13 mouse cellular contexts compared by ENCODE assay signal in the genomic region with DNA sequence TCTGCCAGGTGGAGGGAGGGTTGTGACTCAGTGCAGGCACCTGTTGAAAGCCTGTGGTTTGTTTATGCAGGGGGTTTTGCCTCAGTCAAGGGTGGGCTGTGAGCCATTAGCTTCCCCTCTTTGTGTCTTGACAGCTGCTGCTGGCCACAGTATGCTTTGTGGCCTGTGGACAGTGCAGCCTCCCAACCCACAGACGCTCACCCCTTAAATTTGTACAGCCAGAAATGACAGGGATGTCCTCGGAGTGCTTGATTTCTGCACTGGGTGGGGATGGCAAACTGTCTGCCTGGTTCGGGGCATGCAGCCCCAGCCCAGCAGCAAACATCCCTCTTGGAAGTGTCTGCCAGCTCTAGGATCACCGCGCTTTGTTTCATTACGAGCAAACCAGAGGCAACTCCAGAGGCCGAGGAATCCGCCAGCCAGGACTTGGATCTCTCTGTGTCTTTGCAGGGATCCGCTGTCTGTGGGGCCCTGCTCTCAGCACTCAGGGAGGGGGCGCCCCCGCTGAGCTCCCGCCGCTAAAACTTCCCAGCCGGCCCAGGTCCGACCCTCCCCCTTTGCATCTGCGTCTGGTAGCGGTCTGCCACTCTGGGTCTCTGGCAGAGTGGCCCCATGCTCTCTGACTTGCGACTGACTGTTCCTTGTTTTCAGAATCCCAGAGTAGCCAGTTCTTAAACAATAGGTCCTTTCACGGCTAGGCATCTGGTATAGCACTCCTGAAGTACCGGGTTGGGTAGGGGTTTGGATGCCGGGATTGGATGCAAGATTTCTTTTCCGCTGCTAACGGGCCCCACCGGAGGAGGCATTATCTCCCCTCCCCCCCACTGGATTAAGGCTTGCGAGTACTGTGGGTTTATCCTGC. TPM values are rescaled to one million over a fixed set of nuclear protein-coding genes. Genes with fewer than 3 reads are reported as not detected.
A peak's percentile ranks its signal among the peaks of the same experiment; 100 is the strongest.
DNase-seq lines count a peak whose midpoint lies in the region; ATAC-seq and TF ChIP-seq lines count a peak whose summit lies in the region.
"Not testable (repeated sequence)": the region's sequence is repeated elsewhere in the genome, so short reads cannot be mapped to it uniquely, and the experiment has no call there.
"Had no signal": no experiment of that assay in that cellular context is flagged by ENCODE, and none has a peak within 500 bp of the region (broad histone marks: within the 10 kb centered on the region; RNA-seq: fewer than 3 reads in every experiment).

Gene Duxbl3, plus strand, starts transcription at position 207 of the 862 bp plus-strand sequence.

- not testable (repeated sequence) for H3K4me3 ChIP-seq in ES-Bruce4 (ENCODE audit: low read depth, low read length); forebrain, embryonic 11.5 days (ENCODE audit: low read depth, low read length); hindbrain, embryonic 11.5 days (ENCODE audit: low read depth, low read length); intestine, embryonic 15.5 days (replicated peaks); limb, embryonic 12.5 days (replicated peaks); midbrain, embryonic 11.5 days (ENCODE audit: low read depth, low read length); neural tube, embryonic 12.5 days

- not testable (repeated sequence) for H3K9me3 ChIP-seq in ES-Bruce4 (replicated peaks; ENCODE audit: control insufficient read depth, insufficient read depth, low read length, poor library complexity, severe bottlenecking); forebrain, embryonic 11.5 days (ENCODE audit: control insufficient read depth, low read length); hindbrain, embryonic 11.5 days (ENCODE audit: control insufficient read depth, low read length); intestine, embryonic 15.5 days; limb, embryonic 12.5 days; midbrain, embryonic 11.5 days (ENCODE audit: control insufficient read depth, low read length); neural tube, embryonic 12.5 days

- not testable (repeated sequence) for TF ChIP-seq EP300 in ES-Bruce4 (IDR thresholded peaks at IDR 0.05; ENCODE audit: insufficient read depth, low read depth, low read length)

- TF ChIP-seq POLR2A in ES-Bruce4 (IDR thresholded peaks at IDR 0.05; ENCODE audit: insufficient read depth, low read length) = not testable (repeated sequence)

- peak; percentile 86 for ATAC-seq in forebrain, embryonic 11.5 days (replicated peaks; ENCODE audit: low FRiP score)
- peak; percentile 33 for ATAC-seq in granulocyte monocyte progenitor cell, adult 5-6 weeks (replicated peaks; ENCODE audit: poor library complexity, severe bottlenecking)
- peak; percentile 90 for ATAC-seq in hindbrain, embryonic 11.5 days (ENCODE audit: low FRiP score)
- peak; percentile 80 for ATAC-seq in intestine, embryonic 15.5 days
- peak; percentile 84 for ATAC-seq in limb, embryonic 12.5 days (ENCODE audit: insufficient number of reproducible peaks, insufficient read depth, low FRiP score, low TSS enrichment, low read depth)
- peak; percentile 93 for ATAC-seq in midbrain, embryonic 11.5 days (ENCODE audit: low FRiP score)
- ATAC-seq in neural tube, embryonic 12.5 days (ENCODE audit: low FRiP score, low read depth) = peak; percentile 90

- not testable (repeated sequence) for H3K36me3 ChIP-seq in ES-Bruce4 (ENCODE audit: control insufficient read depth, insufficient read depth, low read length, poor library complexity, severe bottlenecking); forebrain, embryonic 11.5 days (ENCODE audit: control insufficient read depth, insufficient read depth, low read length); hindbrain, embryonic 11.5 days (ENCODE audit: control insufficient read depth, insufficient read depth, low read length); intestine, embryonic 15.5 days; limb, embryonic 12.5 days; midbrain, embryonic 11.5 days (ENCODE audit: control insufficient read depth, insufficient read depth, low read length); neural tube, embryonic 12.5 days

- DNase-seq in forebrain, embryonic 11.5 days (ENCODE audit: low spot score); hindbrain, embryonic 11.5 days (ENCODE audit: low spot score); midbrain, embryonic 11.5 days (ENCODE audit: low spot score, missing footprints): not testable (repeated sequence)

- not testable (repeated sequence) for H3K9ac ChIP-seq in ES-Bruce4 (ENCODE audit: low read depth, poor library complexity, severe bottlenecking); forebrain, embryonic 11.5 days (ENCODE audit: low read length); hindbrain, embryonic 11.5 days (ENCODE audit: low read depth, low read length); intestine, embryonic 15.5 days; limb, embryonic 12.5 days (replicated peaks); midbrain, embryonic 11.5 days (ENCODE audit: low read length); neural tube, embryonic 12.5 days

- no CpG with 5 or more reads among the region's 25 CpGs for WGBS in forebrain, embryonic 11.5 days
- WGBS in hindbrain, embryonic 11.5 days = no CpG with 5 or more reads among the region's 25 CpGs
- no CpG with 5 or more reads among the region's 25 CpGs for WGBS in intestine, embryonic 15.5 days
- WGBS in limb, embryonic 12.5 days = no CpG with 5 or more reads among the region's 25 CpGs
- no CpG with 5 or more reads among the region's 25 CpGs for WGBS in midbrain, embryonic 11.5 days
- WGBS in neural tube, embryonic 12.5 days = no CpG with 5 or more reads among the region's 25 CpGs

- H3K27me3 ChIP-seq in ES-Bruce4 (ENCODE audit: control insufficient read depth, insufficient read depth, low read length, poor library complexity, severe bottlenecking); forebrain, embryonic 11.5 days (ENCODE audit: control insufficient read depth, insufficient read depth, low read length); hindbrain, embryonic 11.5 days (ENCODE audit: control insufficient read depth, insufficient read depth, low read length); intestine, embryonic 15.5 days (replicated peaks); limb, embryonic 12.5 days; midbrain, embryonic 11.5 days (ENCODE audit: control insufficient read depth, insufficient read depth, low read length); neural tube, embryonic 12.5 days (replicated peaks): not testable (repeated sequence)

- H3K4me2 ChIP-seq in forebrain, embryonic 11.5 days (ENCODE audit: low read depth, low read length, severe bottlenecking); hindbrain, embryonic 11.5 days (replicated peaks; ENCODE audit: low read depth, low read length); intestine, embryonic 15.5 days (replicated peaks); limb, embryonic 12.5 days; midbrain, embryonic 11.5 days; neural tube, embryonic 12.5 days (replicated peaks): not testable (repeated sequence)

- not testable (repeated sequence) for TF ChIP-seq CTCF in ES-Bruce4 (IDR thresholded peaks at IDR 0.05; ENCODE audit: low read depth, low read length)

- not testable (repeated sequence) for H3K4me1 ChIP-seq in ES-Bruce4 (ENCODE audit: control insufficient read depth, insufficient read depth, low read length); forebrain, embryonic 11.5 days (replicated peaks; ENCODE audit: control insufficient read depth, insufficient read depth, low read length); hindbrain, embryonic 11.5 days (replicated peaks; ENCODE audit: control insufficient read depth, insufficient read depth, low read length); intestine, embryonic 15.5 days (replicated peaks); limb, embryonic 12.5 days (replicated peaks); midbrain, embryonic 11.5 days (ENCODE audit: control insufficient read depth, insufficient read depth, low read length); neural tube, embryonic 12.5 days

- H3K27ac ChIP-seq in ES-Bruce4 (ENCODE audit: insufficient read depth, low read length); forebrain, embryonic 11.5 days (ENCODE audit: low read depth, low read length); hindbrain, embryonic 11.5 days (ENCODE audit: low read depth, low read length); intestine, embryonic 15.5 days; limb, embryonic 12.5 days; midbrain, embryonic 11.5 days (ENCODE audit: low read depth, low read length); neural tube, embryonic 12.5 days: not testable (repeated sequence)

RNA-seq across cellular contexts. Expression of gene Duxbl3, which starts in this region (rescaled TPM):
- 8.8 and 30.9 TPM in 2 replicates for polyA plus RNA-seq in ES-Bruce4 (2011; ENCODE audit: insufficient read depth, insufficient read length, low read depth, missing spikeins)
- polyA plus RNA-seq in forebrain, embryonic 11.5 days (2014; fragmentation: Nextera tagmentation; extraction: Ambion mirVana) = 5.0 and 6.4 TPM in 2 replicates
- total RNA-seq in granulocyte monocyte progenitor cell, adult 5-6 weeks (2014; fragmentation: Nextera tagmentation) = not detected in 2 replicates
- total RNA-seq in granulocyte monocyte progenitor cell, adult 5-6 weeks (2017) = not detected in 2 replicates
- 4.6 and 7.6 TPM in 2 replicates for polyA plus RNA-seq in hindbrain, embryonic 11.5 days (2014; fragmentation: Nextera tagmentation; extraction: Ambion mirVana)
- polyA plus RNA-seq in intestine, embryonic 15.5 days (2015; fragmentation: Nextera tagmentation; extraction: Ambion mirVana) = 0.47 and 0.74 TPM in 2 replicates
- polyA plus RNA-seq in limb, embryonic 12.5 days (2016; fragmentation: Nextera tagmentation; extraction: Ambion mirVana) = 1.6 and 4.0 TPM in 2 replicates
- 5.0 and 9.9 TPM in 2 replicates for polyA plus RNA-seq in midbrain, embryonic 11.5 days (2014; fragmentation: Nextera tagmentation; extraction: Ambion mirVana)
- polyA plus RNA-seq in neural tube, embryonic 12.5 days (2016; fragmentation: Nextera tagmentation; extraction: Ambion mirVana) = 2.3 and 4.4 TPM in 2 replicates
- total RNA-seq: heart, adult 8-10 months; megakaryocyte, adult 5-6 weeks; MEL had no signal
- polyA plus RNA-seq: CD4-positive, CD25-positive, alpha-beta regulatory T cell, adult 4 months; cortical plate, adult 2 months had no signal

Comparison
In these comparisons a context has a peak if more than half of its experiments do, and no peak if none do; other contexts are left out.
1. Peak in ATAC-seq in granulocyte monocyte progenitor cell, adult 5-6 weeks; RNA of the gene not detected or under 1 TPM.
2. Peak in ATAC-seq in intestine, embryonic 15.5 days; RNA of the gene not detected or under 1 TPM.
3. ATAC-seq: peak in every context shown above with its lines; median percentile 93 in midbrain, embryonic 11.5 days; 90 in hindbrain, embryonic 11.5 days; 90 in neural tube, embryonic 12.5 days; 86 in forebrain, embryonic 11.5 days; 84 in limb, embryonic 12.5 days; 80 in intestine, embryonic 15.5 days; 33 in granulocyte monocyte progenitor cell, adult 5-6 weeks.